Mouse (Mus musculus) megakaryocyte, embryonic 14.5 days (primary cell): ENCODE data around the gene Pou6f1.

ENCODE experiments used
- FLI1 ChIP-seq: IDR thresholded peaks from 2 replicates; pipeline ENCODE4 v1.6.1; 2012; ENCODE audit warnings: low read length, inconsistent platforms, mixed read lengths
- GATA1 ChIP-seq: IDR thresholded peaks from 3 replicates; pipeline ENCODE4 v1.6.1; 2012; ENCODE audit warnings: mixed read lengths, low read length, inconsistent platforms, borderline replicate concordance

- TF ChIP-seq GATA1, result no peak
- no peak for TF ChIP-seq FLI1
These were observed 60.4 kb downstream of the Pou6f1 start for GRCm38 (mm10) chr15:100539411-100539810.
